Mouse (Mus musculus): ENCODE measurements around the gene Mfsd12.

- TF ChIP-seq CTCF (IDR thresholded peaks at IDR 0.05; ENCODE audit: control insufficient read depth, insufficient read depth, low read length) (no peak), POLR2A (IDR thresholded peaks at IDR 0.05; ENCODE audit: borderline replicate concordance, control insufficient read depth, low read depth, low read length) (peak; percentile 50; the same call in 1 of the 2 replicates)
Observed at GRCm38 (mm10) chr10:81365672-81366476, 8.6 kb downstream of the Mfsd12 start, which contains the start of gene 4930404N11Rik.

All from bone marrow, adult 2 months (tissue).